Mouse (Mus musculus): ENCODE measurements around the gene Ripply2. TPM values are rescaled to one million over a fixed set of nuclear protein-coding genes. Genes with fewer than 3 reads are reported as not detected.

The Ripply2 gene
- polyA plus RNA-seq, 1 experiment from 2014 or later: not detected

GRCm38 (mm10) chr9:86989822-86990221 lies 25.5 kb upstream of the Ripply2 start:
- Histone ChIP-seq H3K27ac (replicated peaks) (no peak overlapping the region), H3K4me1 (no peaks in the 10 kb centered on the region), H3K27me3 (no peaks in the 10 kb centered on the region; the same call in 1 of the 2 replicates), H3K4me2 (replicated peaks) (no peak overlapping the region), H3K36me3 (no peaks in the 10 kb centered on the region), H3K9ac (no peak overlapping the region), H3K4me3 (replicated peaks) (no peak overlapping the region), H3K9me3 (replicated peaks) (no peaks in the 10 kb centered on the region)
- ATAC-seq (ENCODE audit: insufficient number of reproducible peaks, low FRiP score, low TSS enrichment, low read depth): no peak

GRCm38 (mm10) chr9:86991758-86992157 lies 23.6 kb upstream of the Ripply2 start:
- Histone ChIP-seq H3K27ac (replicated peaks) (no peak overlapping the region), H3K9ac (no peak overlapping the region), H3K27me3 (no peaks in the 10 kb centered on the region; the same call in 1 of the 2 replicates), H3K36me3 (no peaks in the 10 kb centered on the region), H3K4me2 (replicated peaks) (no peak overlapping the region), H3K4me1 (no peaks in the 10 kb centered on the region), H3K9me3 (replicated peaks) (no peaks in the 10 kb centered on the region), H3K4me3 (replicated peaks) (no peak overlapping the region)
- ATAC-seq (ENCODE audit: insufficient number of reproducible peaks, low FRiP score, low TSS enrichment, low read depth): no peak
- 57% methylated on average over 8 of the region's 8 CpGs for WGBS

- H3K4me1 ChIP-seq: no peaks in the 10 kb centered on the region
- no peaks in the 10 kb centered on the region for H3K9me3 ChIP-seq (replicated peaks)
- ATAC-seq (ENCODE audit: insufficient number of reproducible peaks, low FRiP score, low TSS enrichment, low read depth): no peak
- H3K4me2 ChIP-seq (replicated peaks): no peak overlapping the region
- H3K4me3 ChIP-seq (replicated peaks): no peak overlapping the region
- H3K27ac ChIP-seq (replicated peaks): no peak overlapping the region
- H3K27me3 ChIP-seq: no peaks in the 10 kb centered on the region
- 42% methylated on average over 3 of the region's 3 CpGs for WGBS
- H3K9ac ChIP-seq: no peak overlapping the region
- H3K36me3 ChIP-seq: no peaks in the 10 kb centered on the region
Observed at GRCm38 (mm10) chr9:86997046-86997691, 18.2 kb upstream of the Ripply2 start.

DNA sequence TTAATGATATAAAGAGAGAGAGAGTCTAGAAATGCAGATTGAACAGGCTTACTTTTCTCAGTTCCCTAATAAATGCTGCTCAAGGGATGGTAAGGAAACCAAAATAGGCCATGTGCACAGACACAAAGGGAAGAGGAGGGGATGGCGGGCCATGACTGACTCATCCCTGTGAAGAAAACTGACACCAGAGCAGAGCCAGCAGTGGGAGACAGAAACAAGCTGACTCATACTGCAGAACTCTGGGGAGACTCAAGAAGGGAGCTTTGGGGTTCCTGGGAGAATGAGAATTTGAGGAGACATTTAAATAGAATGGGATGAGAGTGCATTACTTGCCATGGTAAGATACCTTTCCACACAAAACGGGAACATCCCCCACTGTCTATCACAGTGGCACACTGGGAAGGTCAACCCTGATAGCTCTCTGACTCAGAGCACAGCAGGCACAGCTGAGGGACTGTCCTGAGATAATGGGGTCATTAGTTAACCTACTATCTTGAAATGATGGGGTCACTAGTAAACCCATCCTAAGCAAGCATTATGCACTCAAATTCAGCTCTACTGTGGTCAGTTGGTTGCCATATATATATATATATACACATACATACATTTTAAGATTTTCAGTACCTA lies 15.3 kb upstream of the Ripply2 start:
- WGBS: 63% methylated on average over 2 of the region's 2 CpGs
- Histone ChIP-seq H3K9me3 (replicated peaks) (no peaks in the 10 kb centered on the region), H3K27me3 (no peaks in the 10 kb centered on the region), H3K4me3 (replicated peaks) (no peak overlapping the region), H3K27ac (replicated peaks) (no peak overlapping the region), H3K9ac (no peak overlapping the region), H3K36me3 (no peaks in the 10 kb centered on the region), H3K4me2 (replicated peaks) (no peak overlapping the region), H3K4me1 (no peaks in the 10 kb centered on the region)
- ATAC-seq (ENCODE audit: insufficient number of reproducible peaks, low FRiP score, low TSS enrichment, low read depth): no peak

GRCm38 (mm10) chr9:87004701-87005434 lies 10.5 kb upstream of the Ripply2 start:
- no peak overlapping the region for H3K9ac ChIP-seq
- no peak for ATAC-seq (ENCODE audit: insufficient number of reproducible peaks, low FRiP score, low TSS enrichment, low read depth)
- no peak overlapping the region for H3K4me3 ChIP-seq (replicated peaks)
- 61% methylated on average over 6 of the region's 6 CpGs for WGBS
- H3K4me2 ChIP-seq (replicated peaks): no peak overlapping the region
- no peaks in the 10 kb centered on the region for H3K9me3 ChIP-seq (replicated peaks)
- no peaks in the 10 kb centered on the region for H3K36me3 ChIP-seq
- no peak overlapping the region for H3K27ac ChIP-seq (replicated peaks)
- no peaks in the 10 kb centered on the region for H3K27me3 ChIP-seq
- H3K4me1 ChIP-seq: no peaks in the 10 kb centered on the region

DNA sequence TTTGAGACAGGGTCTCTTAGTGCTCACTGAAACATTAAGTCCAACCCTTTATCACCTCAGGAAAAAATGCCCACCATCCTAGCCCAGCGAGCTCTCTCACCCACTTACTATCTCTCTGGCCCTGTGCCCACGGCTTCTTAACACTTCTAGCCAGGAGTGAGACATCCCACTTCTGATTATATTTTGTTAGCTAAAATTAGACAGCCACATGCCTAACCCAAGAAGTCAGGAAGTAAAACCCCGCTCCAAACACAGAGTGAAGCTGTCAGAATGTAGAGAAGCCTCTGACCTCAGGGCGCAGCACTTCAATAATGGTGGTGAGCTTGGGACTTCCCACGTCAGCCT lies 9.9 kb upstream of the Ripply2 start:
- H3K9ac ChIP-seq: no peak overlapping the region
- H3K27ac ChIP-seq (replicated peaks): no peak overlapping the region
- H3K27me3 ChIP-seq: no peaks in the 10 kb centered on the region
- no peak for ATAC-seq (ENCODE audit: insufficient number of reproducible peaks, low FRiP score, low TSS enrichment, low read depth)
- WGBS: 40% methylated on average over 5 of the region's 5 CpGs
- no peaks in the 10 kb centered on the region for H3K4me1 ChIP-seq
- H3K4me2 ChIP-seq (replicated peaks): no peak overlapping the region
- no peaks in the 10 kb centered on the region for H3K36me3 ChIP-seq
- no peaks in the 10 kb centered on the region for H3K9me3 ChIP-seq (replicated peaks)
- H3K4me3 ChIP-seq (replicated peaks): no peak overlapping the region

GRCm38 (mm10) chr9:87008507-87008906 lies 6.8 kb upstream of the Ripply2 start:
- 71% methylated on average over 6 of the region's 6 CpGs for WGBS
- Histone ChIP-seq H3K27ac (replicated peaks) (no peak overlapping the region), H3K4me3 (replicated peaks) (no peak overlapping the region), H3K27me3 (peaks cover 17% of the 10 kb centered on the region), H3K36me3 (no peaks in the 10 kb centered on the region), H3K4me2 (replicated peaks) (no peak overlapping the region), H3K9ac (no peak overlapping the region), H3K9me3 (replicated peaks) (no peaks in the 10 kb centered on the region), H3K4me1 (no peaks in the 10 kb centered on the region)
- ATAC-seq (ENCODE audit: insufficient number of reproducible peaks, low FRiP score, low TSS enrichment, low read depth): no peak

DNA sequence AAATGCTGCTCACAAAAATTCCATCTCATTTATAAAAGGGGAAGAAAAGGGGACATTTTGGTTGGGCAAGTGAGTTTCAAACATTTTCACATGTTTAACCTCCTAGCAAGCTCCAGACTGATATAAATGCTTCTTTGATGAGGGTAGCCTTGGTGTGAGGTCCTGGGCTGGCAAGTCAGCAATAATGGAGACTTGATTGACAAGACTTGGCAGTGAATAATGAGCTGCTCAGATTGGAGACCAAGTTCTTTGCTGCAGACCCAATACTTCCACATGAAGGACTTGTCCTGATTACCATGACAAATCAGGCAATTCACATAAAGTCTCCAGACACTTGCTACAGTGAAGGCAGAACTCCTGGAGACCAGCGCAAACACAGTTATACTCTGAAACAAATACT lies 6.4 kb upstream of the Ripply2 start:
- WGBS: 81% methylated on average over 1 of the region's 1 CpGs
- H3K27me3 ChIP-seq: peaks cover 19% of the 10 kb centered on the region
- no peak overlapping the region for H3K27ac ChIP-seq (replicated peaks)
- H3K36me3 ChIP-seq: no peaks in the 10 kb centered on the region
- H3K9me3 ChIP-seq (replicated peaks): no peaks in the 10 kb centered on the region
- no peak overlapping the region for H3K4me2 ChIP-seq (replicated peaks)
- H3K4me3 ChIP-seq (replicated peaks): no peak overlapping the region
- no peaks in the 10 kb centered on the region for H3K4me1 ChIP-seq
- no peak for ATAC-seq (ENCODE audit: insufficient number of reproducible peaks, low FRiP score, low TSS enrichment, low read depth)
- no peak overlapping the region for H3K9ac ChIP-seq

DNA sequence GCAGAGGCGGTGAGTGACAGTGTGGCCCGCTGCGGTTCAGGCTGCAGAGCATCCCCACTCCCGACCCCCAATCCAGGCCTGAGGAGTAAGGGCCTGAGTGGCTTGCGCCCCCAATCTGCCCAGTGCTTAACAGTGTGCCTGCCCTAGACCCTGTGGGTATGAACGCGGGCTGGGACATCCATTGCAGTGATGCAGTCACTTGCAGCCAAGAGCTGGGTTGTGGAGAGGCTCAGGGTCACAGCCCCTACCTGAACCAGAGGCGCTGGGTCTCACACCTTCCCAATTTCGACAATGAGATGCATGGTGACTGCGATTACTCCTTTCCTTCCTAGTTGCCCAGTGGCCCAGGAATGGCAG lies 579 bp downstream of the Ripply2 start:
- H3K9ac ChIP-seq: no peak overlapping the region
- H3K9me3 ChIP-seq (replicated peaks): no peaks in the 10 kb centered on the region
- H3K4me3 ChIP-seq (replicated peaks): peak overlapping the region; percentile 45
- peaks cover 60% of the 10 kb centered on the region for H3K27me3 ChIP-seq
- no peak overlapping the region for H3K27ac ChIP-seq (replicated peaks)
- 4% methylated on average over 10 of the region's 10 CpGs for WGBS
- H3K36me3 ChIP-seq: no peaks in the 10 kb centered on the region
- peaks cover 7% of the 10 kb centered on the region; the same call in 1 of the 2 replicates for H3K4me1 ChIP-seq
- peak overlapping the region; percentile 79 for H3K4me2 ChIP-seq (replicated peaks)
- ATAC-seq (ENCODE audit: insufficient number of reproducible peaks, low FRiP score, low TSS enrichment, low read depth): peak; percentile 51; the same call in 1 of the 2 replicates

DNA sequence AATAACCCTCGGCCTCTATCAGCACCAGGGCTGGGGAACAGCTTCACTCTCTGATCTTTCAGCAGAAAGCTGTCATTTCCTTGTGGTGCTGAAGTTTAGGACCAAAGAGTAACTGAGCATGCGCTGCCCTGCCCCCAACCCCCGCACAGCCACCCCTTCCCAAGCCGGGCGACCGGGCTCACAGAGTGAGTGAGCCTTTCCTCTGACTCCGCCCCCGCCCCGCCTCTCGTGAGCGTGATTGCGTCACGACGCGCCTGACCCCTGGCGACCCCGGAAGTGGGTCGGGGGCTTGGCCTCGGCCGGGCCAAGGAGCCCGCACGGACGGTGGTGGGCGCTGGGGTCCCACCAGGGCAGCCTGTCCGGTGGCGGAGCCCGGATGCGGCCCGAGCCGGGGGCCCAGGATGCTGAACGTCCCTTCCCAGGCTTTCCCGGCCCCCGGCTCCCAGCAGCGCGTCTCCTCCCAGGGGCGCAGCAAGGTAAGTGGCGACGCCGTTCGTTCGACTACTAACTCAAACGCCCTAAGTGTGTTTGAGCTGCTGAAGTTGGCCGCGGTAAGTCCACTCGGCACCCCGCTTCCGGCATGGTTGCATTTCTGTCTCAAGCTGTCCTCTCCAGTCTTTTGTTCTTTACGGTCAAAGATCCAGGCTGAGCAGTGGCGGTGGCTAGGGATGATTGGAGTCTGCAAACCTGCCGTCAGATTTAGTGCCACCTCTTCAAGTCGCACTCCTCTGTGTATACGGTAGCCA lies 6.6 kb downstream of the Ripply2 start, which contains the start of gene Cyb5r4:
Cyb5r4 (plus strand) TSS at position 237 of the 746 bp plus-strand sequence.
- Histone ChIP-seq H3K4me1 (peaks cover 9% of the 10 kb centered on the region; the same call in 1 of the 2 replicates), H3K36me3 (no peaks in the 10 kb centered on the region), H3K27ac (replicated peaks) (peak within 1 kb of the TSS; percentile 75), H3K4me3 (replicated peaks) (peak within 1 kb of the TSS; percentile 83), H3K9me3 (replicated peaks) (no peaks in the 10 kb centered on the region), H3K9ac (peak within 1 kb of the TSS; percentile 64), H3K27me3 (peaks cover 12% of the 10 kb centered on the region; the same call in 1 of the 2 replicates), H3K4me2 (replicated peaks) (peak within 1 kb of the TSS; percentile 67)
- ATAC-seq (ENCODE audit: insufficient number of reproducible peaks, low FRiP score, low TSS enrichment, low read depth): peak; percentile 99
- WGBS: under 1% methylated on average over 52 of the region's 52 CpGs

- Histone ChIP-seq H3K9ac (no peak overlapping the region), H3K36me3 (no peaks in the 10 kb centered on the region), H3K4me1 (peaks cover 9% of the 10 kb centered on the region; the same call in 1 of the 2 replicates), H3K27me3 (no peaks in the 10 kb centered on the region), H3K4me3 (replicated peaks) (no peak overlapping the region), H3K27ac (replicated peaks) (no peak overlapping the region), H3K9me3 (replicated peaks) (no peaks in the 10 kb centered on the region), H3K4me2 (replicated peaks) (no peak overlapping the region)
- 79% methylated on average over 6 of the region's 6 CpGs for WGBS
- ATAC-seq (ENCODE audit: insufficient number of reproducible peaks, low FRiP score, low TSS enrichment, low read depth): no peak
Observed at GRCm38 (mm10) chr9:87025764-87026163, 10.4 kb downstream of the Ripply2 start.

All from embryonic facial prominence, embryonic 15.5 days (tissue).